Mouse (Mus musculus) urinary bladder, postnatal 36 days (tissue): Measurements from ENCODE around the gene 1700020D05Rik.
"Not testable (repeated sequence)": the region's sequence is repeated elsewhere in the genome, so short reads cannot be mapped to it uniquely, and the experiment has no call there.

Experiments used
- DNase-seq, 2 experiments: peaks; one replicate each; pipeline ENCODE4 v3.0.0; 2022; ENCODE audit warnings: low spot score in 2 of 2, mixed read lengths in 1 of 2

Gene 1700020D05Rik

GRCm38 (mm10) chr19:5495353-5496051, 8.1 kb downstream of the 1700020D05Rik start:
- no peak for DNase-seq

GRCm38 (mm10) chr19:5494314-5494713, 9.3 kb downstream of the 1700020D05Rik start:
- DNase-seq, result no peak

GRCm38 (mm10) chr19:5493301-5493721, 10.3 kb downstream of the 1700020D05Rik start:
- DNase-seq, result not testable (repeated sequence)

- no peak for DNase-seq
Observed at GRCm38 (mm10) chr19:5492641-5493040, 10.9 kb downstream of the 1700020D05Rik start.

- peak; percentile 79 to 85 for DNase-seq
Observed at GRCm38 (mm10) chr19:5490898-5491708, 12.5 kb downstream of the 1700020D05Rik start.

- DNase-seq, result peak; percentile 91 to 95
Observed at GRCm38 (mm10) chr19:5490313-5490897, 13.2 kb downstream of the 1700020D05Rik start, which contains the start of gene Cfl1. TSS of gene Cfl1 (plus strand) at chr19:5490455.

GRCm38 (mm10) chr19:5489721-5490120, 13.9 kb downstream of the 1700020D05Rik start:
- DNase-seq, result not testable (repeated sequence)

- DNase-seq, result peak; percentile 97 to 98
Observed at GRCm38 (mm10) chr19:5488878-5489571, 14.6 kb downstream of the 1700020D05Rik start.

- peak; percentile 94 to 96 for DNase-seq
Observed at GRCm38 (mm10) chr19:5487768-5488550, 15.6 kb downstream of the 1700020D05Rik start, which contains the start of gene Mus81. TSS of gene Mus81 (minus strand) at chr19:5488402.

- DNase-seq, result no peak
Observed at GRCm38 (mm10) chr19:5486771-5487170, 16.8 kb downstream of the 1700020D05Rik start.

GRCm38 (mm10) chr19:5486286-5486685, 17.3 kb downstream of the 1700020D05Rik start:
- no peak for DNase-seq

- no peak for DNase-seq
Observed at GRCm38 (mm10) chr19:5485821-5486220, 17.8 kb downstream of the 1700020D05Rik start.

- no peak for DNase-seq
Observed at GRCm38 (mm10) chr19:5485371-5485770, 18.2 kb downstream of the 1700020D05Rik start.

GRCm38 (mm10) chr19:5484496-5484895, 19.1 kb downstream of the 1700020D05Rik start:
- DNase-seq, result no peak

GRCm38 (mm10) chr19:5483386-5484359, 19.9 kb downstream of the 1700020D05Rik start:
- DNase-seq, result no peak

GRCm38 (mm10) chr19:5481398-5481797, 22.2 kb downstream of the 1700020D05Rik start:
- no peak for DNase-seq

- no peak for DNase-seq
Observed at GRCm38 (mm10) chr19:5480016-5480415, 23.6 kb downstream of the 1700020D05Rik start.

- no peak for DNase-seq
Observed at GRCm38 (mm10) chr19:5477668-5478300, 25.8 kb downstream of the 1700020D05Rik start.

GRCm38 (mm10) chr19:5477004-5477667, 26.5 kb downstream of the 1700020D05Rik start:
- DNase-seq, result no peak
